Mouse (Mus musculus) limb, embryonic 13.5 days (tissue): ENCODE measurements around the gene Ugt1a8. TPM values are rescaled to one million over a fixed set of nuclear protein-coding genes. Genes with fewer than 3 reads are reported as not detected.

Experiments used
- ATAC-seq: fragments of 200-750 bp; cut with Nextera tagmentation; 2 replicates; pipeline ENCODE4 v1.8.0; 2017; ENCODE audit warnings: low read depth, moderate number of reproducible peaks, moderate TSS enrichment; ENCODE audit not compliant: low FRiP score
- H3K27ac ChIP-seq: fragments of 300-500 bp; sonication (generic); 2 replicates; pipeline ENCODE4 v1.5.1; 2015; ENCODE audit warnings: inconsistent platforms, mild to moderate bottlenecking, moderate library complexity
- H3K27me3 ChIP-seq: fragments of 300-500 bp; sonication (generic); 2 replicates; pipeline ENCODE4 v1.6.1; 2015; ENCODE audit warnings: mild to moderate bottlenecking, inconsistent platforms
- H3K36me3 ChIP-seq: fragments of 300-500 bp; sonication (generic); 2 replicates; pipeline ENCODE4 v1.6.1; 2015; ENCODE audit warnings: inconsistent platforms, mild to moderate bottlenecking, moderate library complexity
- H3K4me1 ChIP-seq: fragments of 300-500 bp; sonication (generic); 2 replicates; pipeline ENCODE4 v1.6.1; 2015; ENCODE audit warnings: inconsistent platforms
- H3K4me2 ChIP-seq: fragments of 300-500 bp; sonication (generic); replicated peaks from 2 replicates; pipeline ENCODE4 v1.6.1; 2015; ENCODE audit warnings: inconsistent platforms, mild to moderate bottlenecking, moderate library complexity
- H3K4me3 ChIP-seq: fragments of 300-500 bp; sonication (generic); 2 replicates; pipeline ENCODE4 v1.5.1; 2015; ENCODE audit warnings: moderate library complexity, mild to moderate bottlenecking, inconsistent platforms
- H3K9ac ChIP-seq: fragments of 300-500 bp; sonication (generic); 2 replicates; pipeline ENCODE4 v1.6.1; 2015; ENCODE audit warnings: mild to moderate bottlenecking, inconsistent platforms
- H3K9me3 ChIP-seq: fragments of 300-500 bp; sonication (generic); 2 replicates; pipeline ENCODE4 v1.6.1; 2016; ENCODE audit warnings: inconsistent platforms
- WGBS: fragments of 180-500 bp; shearing (Covaris S2); methylation state at CpG from one replicate; pipeline ENCODE4 v1.1.7; 2015; 5-methylcytosine and 5-hydroxymethylcytosine counted together
- polyA plus RNA-seq: library from polyadenylated mRNA; unstranded; fragments of >200 nt; fragmentation: Nextera tagmentation; extraction: Ambion mirVana; gene quantifications from 2 replicates; pipeline ENCODE4 v1.2.1, GENCODE M21; 2015

Ugt1a8 gene
- polyA plus RNA-seq, 1 experiment from 2014 or later, result not detected

GRCm38 (mm10) chr1:88235894-88236415, 148.3 kb downstream of the Ugt1a8 start:
- peaks cover 97% of the 10 kb centered on the region for H3K9me3 ChIP-seq
- H3K4me2 ChIP-seq, result no peak overlapping the region
- no peak overlapping the region for H3K9ac ChIP-seq
- H3K27me3 ChIP-seq, result no peaks in the 10 kb centered on the region
- WGBS, result 67% methylated on average over 4 of the region's 4 CpGs
- no peaks in the 10 kb centered on the region for H3K36me3 ChIP-seq
- no peak overlapping the region for H3K4me3 ChIP-seq
- no peak for ATAC-seq
- H3K27ac ChIP-seq, result no peak overlapping the region
- H3K4me1 ChIP-seq, result no peaks in the 10 kb centered on the region

- H3K27me3 ChIP-seq, result no peaks in the 10 kb centered on the region
- ATAC-seq, result no peak
- no peak overlapping the region for H3K4me3 ChIP-seq
- no peaks in the 10 kb centered on the region for H3K4me1 ChIP-seq
- WGBS, result 79% methylated on average over 5 of the region's 5 CpGs
- H3K9me3 ChIP-seq, result peaks cover 95% of the 10 kb centered on the region
- no peaks in the 10 kb centered on the region for H3K36me3 ChIP-seq
- no peak overlapping the region for H3K9ac ChIP-seq
- H3K27ac ChIP-seq, result no peak overlapping the region
- H3K4me2 ChIP-seq, result no peak overlapping the region
Measured at GRCm38 (mm10) chr1:88237311-88237710, 149.7 kb downstream of the Ugt1a8 start.

- WGBS, result 79% methylated on average over 6 of the region's 6 CpGs
- ATAC-seq, result no peak
Measured at GRCm38 (mm10) chr1:88238771-88239170, 151.2 kb downstream of the Ugt1a8 start.

GRCm38 (mm10) chr1:88240072-88240471, 152.5 kb downstream of the Ugt1a8 start:
- Histone ChIP-seq H3K4me1 (no peaks in the 10 kb centered on the region), H3K36me3 (no peaks in the 10 kb centered on the region), H3K4me3 (no peak overlapping the region), H3K27ac (no peak overlapping the region), H3K4me2 (no peak overlapping the region), H3K27me3 (no peaks in the 10 kb centered on the region), H3K9ac (no peak overlapping the region), H3K9me3 (peaks cover 94% of the 10 kb centered on the region)
- WGBS, result 73% methylated on average over 5 of the region's 5 CpGs
- ATAC-seq, result no peak

More at GRCm38 (mm10) chr1:88238771-88239170, 151.2 kb downstream of the Ugt1a8 start:
- no peaks in the 10 kb centered on the region for H3K36me3 ChIP-seq
- H3K4me2 ChIP-seq, result no peak overlapping the region
- H3K4me1 ChIP-seq, result no peaks in the 10 kb centered on the region
- H3K27ac ChIP-seq, result no peak overlapping the region
- no peaks in the 10 kb centered on the region for H3K27me3 ChIP-seq
- H3K9ac ChIP-seq, result no peak overlapping the region
- H3K4me3 ChIP-seq, result no peak overlapping the region
- peaks cover 94% of the 10 kb centered on the region for H3K9me3 ChIP-seq

GRCm38 (mm10) chr1:88240579-88240978, 153.0 kb downstream of the Ugt1a8 start:
- ATAC-seq, result no peak
- no peak overlapping the region for H3K4me3 ChIP-seq
- WGBS, result 70% methylated on average over 4 of the region's 4 CpGs

GRCm38 (mm10) chr1:88243861-88244260, 156.2 kb downstream of the Ugt1a8 start:
- ATAC-seq, result no peak
- Histone ChIP-seq H3K4me2 (no peak overlapping the region), H3K9ac (no peak overlapping the region), H3K27ac (no peak overlapping the region), H3K36me3 (no peaks in the 10 kb centered on the region), H3K4me3 (no peak overlapping the region), H3K27me3 (no peaks in the 10 kb centered on the region), H3K4me1 (no peaks in the 10 kb centered on the region), H3K9me3 (peaks cover 96% of the 10 kb centered on the region)
- 63% methylated on average over 5 of the region's 5 CpGs for WGBS

More at GRCm38 (mm10) chr1:88240579-88240978, 153.0 kb downstream of the Ugt1a8 start:
- H3K9me3 ChIP-seq, result peaks cover 94% of the 10 kb centered on the region
- H3K27ac ChIP-seq, result no peak overlapping the region
- H3K4me2 ChIP-seq, result no peak overlapping the region
- H3K4me1 ChIP-seq, result no peaks in the 10 kb centered on the region
- H3K36me3 ChIP-seq, result no peaks in the 10 kb centered on the region
- H3K9ac ChIP-seq, result no peak overlapping the region
- H3K27me3 ChIP-seq, result no peaks in the 10 kb centered on the region

- no peaks in the 10 kb centered on the region for H3K4me1 ChIP-seq
- ATAC-seq, result no peak
- H3K9me3 ChIP-seq, result peaks cover 96% of the 10 kb centered on the region
- no peak overlapping the region for H3K4me3 ChIP-seq
- no peak overlapping the region for H3K9ac ChIP-seq
- no peak overlapping the region for H3K4me2 ChIP-seq
- H3K36me3 ChIP-seq, result no peaks in the 10 kb centered on the region
- no peaks in the 10 kb centered on the region for H3K27me3 ChIP-seq
- no peak overlapping the region for H3K27ac ChIP-seq
- WGBS, result 76% methylated on average over 6 of the region's 6 CpGs
Measured at GRCm38 (mm10) chr1:88245881-88246280, 158.3 kb downstream of the Ugt1a8 start.

GRCm38 (mm10) chr1:88246386-88246785, 158.8 kb downstream of the Ugt1a8 start:
- Histone ChIP-seq H3K36me3 (no peaks in the 10 kb centered on the region), H3K27ac (no peak overlapping the region), H3K4me2 (no peak overlapping the region), H3K9ac (no peak overlapping the region), H3K4me3 (no peak overlapping the region), H3K4me1 (no peaks in the 10 kb centered on the region), H3K27me3 (no peaks in the 10 kb centered on the region), H3K9me3 (peaks cover 96% of the 10 kb centered on the region)
- 44% methylated on average over 6 of the region's 6 CpGs for WGBS
- ATAC-seq, result no peak

- no peak for ATAC-seq
- no peak overlapping the region for H3K4me3 ChIP-seq
- H3K27ac ChIP-seq, result no peak overlapping the region
- H3K36me3 ChIP-seq, result no peaks in the 10 kb centered on the region
- H3K9ac ChIP-seq, result no peak overlapping the region
- H3K4me2 ChIP-seq, result no peak overlapping the region
- no peaks in the 10 kb centered on the region for H3K27me3 ChIP-seq
- peaks cover 94% of the 10 kb centered on the region for H3K9me3 ChIP-seq
- H3K4me1 ChIP-seq, result no peaks in the 10 kb centered on the region
- 55% methylated on average over 2 of the region's 2 CpGs for WGBS
Measured at GRCm38 (mm10) chr1:88247660-88248059, 160.0 kb downstream of the Ugt1a8 start.

- H3K36me3 ChIP-seq, result no peaks in the 10 kb centered on the region
- no peaks in the 10 kb centered on the region for H3K4me1 ChIP-seq
- H3K4me3 ChIP-seq, result no peak overlapping the region
- no peaks in the 10 kb centered on the region for H3K27me3 ChIP-seq
- no peak overlapping the region for H3K27ac ChIP-seq
- H3K9ac ChIP-seq, result no peak overlapping the region
- WGBS, result 67% methylated on average over 4 of the region's 4 CpGs
- no peak overlapping the region for H3K4me2 ChIP-seq
- ATAC-seq, result no peak
- H3K9me3 ChIP-seq, result peaks cover 91% of the 10 kb centered on the region
Measured at GRCm38 (mm10) chr1:88248658-88249057, 161.0 kb downstream of the Ugt1a8 start.

- Histone ChIP-seq H3K4me1 (no peaks in the 10 kb centered on the region), H3K36me3 (no peaks in the 10 kb centered on the region), H3K4me3 (no peak overlapping the region), H3K27me3 (no peaks in the 10 kb centered on the region), H3K9me3 (peaks cover 87% of the 10 kb centered on the region), H3K4me2 (no peak overlapping the region), H3K27ac (no peak overlapping the region), H3K9ac (no peak overlapping the region)
- no peak for ATAC-seq
- WGBS, result 75% methylated on average over 7 of the region's 7 CpGs
Measured at GRCm38 (mm10) chr1:88249596-88249995, 162.0 kb downstream of the Ugt1a8 start.

GRCm38 (mm10) chr1:88250023-88250422, 162.4 kb downstream of the Ugt1a8 start:
- H3K9me3 ChIP-seq, result peaks cover 87% of the 10 kb centered on the region
- H3K27ac ChIP-seq, result no peak overlapping the region
- no peak overlapping the region for H3K4me2 ChIP-seq
- H3K9ac ChIP-seq, result no peak overlapping the region
- ATAC-seq, result no peak
- no peak overlapping the region for H3K4me3 ChIP-seq
- no peaks in the 10 kb centered on the region for H3K27me3 ChIP-seq
- 81% methylated on average over 5 of the region's 5 CpGs for WGBS
- no peaks in the 10 kb centered on the region for H3K36me3 ChIP-seq
- H3K4me1 ChIP-seq, result no peaks in the 10 kb centered on the region

- H3K9ac ChIP-seq, result no peak overlapping the region
- 75% methylated on average over 8 of the region's 8 CpGs for WGBS
- no peaks in the 10 kb centered on the region for H3K4me1 ChIP-seq
- H3K4me2 ChIP-seq, result no peak overlapping the region
- ATAC-seq, result no peak
- no peaks in the 10 kb centered on the region for H3K36me3 ChIP-seq
- no peaks in the 10 kb centered on the region for H3K27me3 ChIP-seq
- H3K4me3 ChIP-seq, result no peak overlapping the region
- H3K27ac ChIP-seq, result no peak overlapping the region
- H3K9me3 ChIP-seq, result peaks cover 86% of the 10 kb centered on the region
Measured at GRCm38 (mm10) chr1:88253106-88253505, 165.5 kb downstream of the Ugt1a8 start.
